Mouse (Mus musculus) liver, adult (tissue): ENCODE measurements at regions not wholly inside any gene's neighbourhood (a gene's known extent, or its start where the extent isn't known, plus 50 kb on each side); places are given as distances from the start of the nearest gene placed in this dataset.

Experiments used
- GATA4 ChIP-seq: IDR thresholded peaks from 2 replicates; pipeline ENCODE4 v1.6.1; 2014; ENCODE audit warnings: mild to moderate bottlenecking, low read length; ENCODE audit not compliant: insufficient replicate concordance

GRCm38 (mm10) chr2:92693024-92693423, 93.5 kb downstream of the Chst1 start:
- TF ChIP-seq GATA4: no peak

GRCm38 (mm10) chr2:92694797-92695196, 95.3 kb downstream of the Chst1 start:
- no peak for TF ChIP-seq GATA4

GRCm38 (mm10) chr2:92695869-92696268, 96.4 kb downstream of the Chst1 start:
- no peak for TF ChIP-seq GATA4

GRCm38 (mm10) chr2:92697721-92698120, 98.2 kb downstream of the Chst1 start:
- TF ChIP-seq GATA4: no peak

- no peak for TF ChIP-seq GATA4
Measured at GRCm38 (mm10) chr2:92699360-92699759, 99.9 kb downstream of the Chst1 start.

- no peak for TF ChIP-seq GATA4
Measured at GRCm38 (mm10) chr2:92704035-92704434, 104.5 kb downstream of the Chst1 start.

- TF ChIP-seq GATA4: no peak
Measured at GRCm38 (mm10) chr2:92709668-92710067, 110.2 kb downstream of the Chst1 start.

- no peak for TF ChIP-seq GATA4
Measured at GRCm38 (mm10) chr2:92711122-92711777, 111.7 kb downstream of the Chst1 start.

GRCm38 (mm10) chr2:92712266-92713144, 113.0 kb downstream of the Chst1 start:
- TF ChIP-seq GATA4: no peak

GRCm38 (mm10) chr2:92717706-92718105, 118.2 kb downstream of the Chst1 start:
- no peak for TF ChIP-seq GATA4

GRCm38 (mm10) chr2:92721951-92722350, 122.4 kb downstream of the Chst1 start:
- TF ChIP-seq GATA4: no peak

- no peak for TF ChIP-seq GATA4
Measured at GRCm38 (mm10) chr2:92723618-92724263, 124.2 kb downstream of the Chst1 start.

- TF ChIP-seq GATA4: no peak
Measured at GRCm38 (mm10) chr2:92726640-92727039, 127.1 kb downstream of the Chst1 start.

GRCm38 (mm10) chr2:92727241-92727640, 127.7 kb downstream of the Chst1 start:
- no peak for TF ChIP-seq GATA4

GRCm38 (mm10) chr2:92728388-92728787, 128.9 kb downstream of the Chst1 start:
- TF ChIP-seq GATA4: no peak

- no peak for TF ChIP-seq GATA4
Measured at GRCm38 (mm10) chr2:92730371-92730770, 130.9 kb downstream of the Chst1 start.

- no peak for TF ChIP-seq GATA4
Measured at GRCm38 (mm10) chr2:92733403-92733802, 133.9 kb downstream of the Chst1 start.

- no peak for TF ChIP-seq GATA4
Measured at GRCm38 (mm10) chr2:92735784-92736183, 136.3 kb downstream of the Chst1 start.
